Mouse (Mus musculus): Measurements from ENCODE around the gene Nxf2. TPM values are rescaled to one million over a fixed set of nuclear protein-coding genes. Genes with fewer than 3 reads are reported as not detected.

Gene Nxf2
- polyA plus RNA-seq, 1 experiment: 0.18 TPM

Other genes with a start within 250 kb of the Nxf2 start
- 67.5 and 81.6 TPM in 2 replicates for gene Armcx1, start 246.8 kb downstream of the Nxf2 start, polyA plus RNA-seq (2012; rRNA removed)
- gene Armcx6, start 213.3 kb downstream of the Nxf2 start, polyA plus RNA-seq (2012; rRNA removed): 8.4 and 9.6 TPM in 2 replicates
- 58.5 and 64.6 TPM in 2 replicates for gene Armcx3, start 208.2 kb downstream of the Nxf2 start, polyA plus RNA-seq (2012; rRNA removed)
- gene Armcx2, start 155.5 kb downstream of the Nxf2 start, polyA plus RNA-seq (2012; rRNA removed): 45.7 and 54.3 TPM in 2 replicates
- gene Zmat1, start 44.5 kb upstream of the Nxf2 start, polyA plus RNA-seq (2012; rRNA removed): 9.3 and 9.7 TPM in 2 replicates
- 0.02 TPM in 1 of 2 replicates, not detected in the other for gene Gm15023, start 212.9 kb upstream of the Nxf2 start, polyA plus RNA-seq (2012; rRNA removed)
- 134 and 155 TPM in 2 replicates for gene Tceal6, start 245.9 kb upstream of the Nxf2 start, polyA plus RNA-seq (2012; rRNA removed)

Data from frontal cortex, adult 2 months (tissue).